Mouse (Mus musculus): Measurements from ENCODE around the gene Htr6. TPM values are rescaled to one million over a fixed set of nuclear protein-coding genes. Genes with fewer than 3 reads are reported as not detected.

Gene Htr6
- polyA plus RNA-seq, 1 experiment from 2014 or later, result 0.15 TPM

DNA sequence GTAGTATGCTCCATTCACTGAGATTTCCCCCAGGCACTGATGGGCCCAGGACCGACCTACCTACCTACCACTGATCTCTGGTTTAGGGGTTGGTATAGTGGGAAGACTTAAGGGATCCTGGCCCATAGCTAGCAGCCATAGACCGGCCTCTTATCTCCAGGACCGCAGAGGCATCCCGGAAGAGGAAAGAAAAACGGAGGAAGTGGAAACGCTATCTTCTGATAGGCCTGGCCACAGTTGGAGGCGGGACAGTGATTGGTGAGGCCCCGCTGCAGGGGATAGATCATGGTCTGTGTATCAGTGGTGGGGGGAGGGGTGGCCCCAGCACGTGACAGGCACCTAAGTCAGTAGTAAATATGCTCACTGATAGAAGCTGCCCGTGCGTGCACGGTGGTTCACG lies 56.0 kb downstream of the Htr6 start:
- no peaks in the 10 kb centered on the region; the same call in 1 of the 2 replicates for H3K9me3 ChIP-seq
- WGBS, result 62% methylated on average over 13 of the region's 13 CpGs

DNA sequence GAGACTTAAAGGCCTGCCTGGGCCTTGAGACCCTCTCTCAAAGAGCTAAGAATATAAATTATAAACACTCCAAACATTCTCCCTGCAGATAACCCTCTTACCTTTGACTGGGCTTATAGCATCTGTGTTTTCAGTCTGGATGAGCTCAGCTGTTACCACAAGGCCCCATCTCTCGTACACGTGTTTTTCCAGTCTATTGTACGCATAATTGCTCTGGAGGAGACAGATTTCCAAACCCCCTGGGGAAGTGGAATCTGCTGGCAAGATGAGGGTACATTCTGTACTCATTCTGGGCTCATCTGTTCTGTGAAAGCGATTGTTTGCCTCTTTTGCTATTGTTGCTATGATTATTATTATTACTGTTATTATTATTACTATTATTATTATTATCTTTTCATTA lies 56.4 kb downstream of the Htr6 start:
- Histone ChIP-seq H3K36me3 (no peaks in the 10 kb centered on the region), H3K27ac (no peak overlapping the region), H3K27me3 (no peaks in the 10 kb centered on the region), H3K4me1 (no peaks in the 10 kb centered on the region), H3K4me3 (no peak overlapping the region), H3K4me2 (no peak overlapping the region), H3K9me3 (no peaks in the 10 kb centered on the region; the same call in 1 of the 2 replicates), H3K9ac (no peak overlapping the region)
- WGBS, result 71% methylated on average over 4 of the region's 4 CpGs
- no peak for ATAC-seq (ENCODE audit: insufficient number of reproducible peaks, low FRiP score, low TSS enrichment, low read depth)

More for the DNA sequence above, 56.0 kb downstream of the Htr6 start:
- no peak overlapping the region for H3K9ac ChIP-seq
- H3K36me3 ChIP-seq, result no peaks in the 10 kb centered on the region
- ATAC-seq (ENCODE audit: insufficient number of reproducible peaks, low FRiP score, low TSS enrichment, low read depth), result no peak
- H3K27ac ChIP-seq, result no peak overlapping the region
- H3K4me2 ChIP-seq, result no peak overlapping the region
- no peak overlapping the region for H3K4me3 ChIP-seq
- H3K4me1 ChIP-seq, result no peaks in the 10 kb centered on the region
- no peaks in the 10 kb centered on the region for H3K27me3 ChIP-seq

DNA sequence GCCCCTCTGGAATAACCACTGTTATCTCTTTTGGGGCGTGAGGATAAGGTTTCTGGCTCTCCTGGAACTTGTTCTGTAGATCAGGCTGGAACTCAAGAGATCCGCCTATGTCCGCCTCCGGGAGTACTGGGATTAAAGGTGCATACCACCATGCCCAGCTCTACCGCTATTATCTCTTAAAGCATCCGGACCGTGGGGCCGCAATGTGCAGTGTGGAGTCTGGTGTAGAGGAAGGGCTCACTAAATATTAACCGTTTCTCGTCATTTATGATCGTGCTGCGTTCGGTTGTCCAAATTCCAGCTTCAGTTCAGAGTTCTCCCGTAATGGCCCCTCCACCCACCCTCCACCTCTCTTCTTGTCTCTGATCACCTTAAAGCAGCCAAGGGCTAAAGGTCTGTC lies 57.0 kb downstream of the Htr6 start:
- Histone ChIP-seq H3K27ac (no peak overlapping the region), H3K4me1 (no peaks in the 10 kb centered on the region), H3K9me3 (no peaks in the 10 kb centered on the region; the same call in 1 of the 2 replicates), H3K27me3 (no peaks in the 10 kb centered on the region), H3K9ac (no peak overlapping the region), H3K36me3 (no peaks in the 10 kb centered on the region), H3K4me3 (no peak overlapping the region), H3K4me2 (no peak overlapping the region)
- WGBS, result 80% methylated on average over 14 of the region's 14 CpGs
- ATAC-seq (ENCODE audit: insufficient number of reproducible peaks, low FRiP score, low TSS enrichment, low read depth), result no peak

DNA sequence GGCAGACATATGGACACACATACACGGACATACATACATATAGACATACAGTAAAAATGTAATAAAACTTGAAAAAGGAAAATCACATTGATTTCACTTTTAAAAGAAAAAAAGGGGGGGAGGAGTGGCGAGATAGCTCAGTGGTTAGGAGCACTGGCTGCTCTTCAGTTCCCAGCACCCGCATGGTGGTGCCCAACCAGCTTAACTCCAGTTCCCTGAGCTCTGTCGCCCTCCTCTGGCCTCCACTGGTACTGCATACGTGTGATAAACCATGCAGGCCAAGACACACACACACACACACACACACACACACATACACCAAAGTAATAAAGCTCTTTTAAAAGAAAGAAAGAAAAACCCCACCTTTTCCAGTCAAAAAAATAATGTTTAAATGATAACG lies 60.6 kb downstream of the Htr6 start:
- Histone ChIP-seq H3K4me2 (no peak overlapping the region), H3K27ac (no peak overlapping the region), H3K9ac (no peak overlapping the region), H3K36me3 (no peaks in the 10 kb centered on the region), H3K4me3 (no peak overlapping the region), H3K27me3 (no peaks in the 10 kb centered on the region), H3K4me1 (no peaks in the 10 kb centered on the region), H3K9me3 (no peaks in the 10 kb centered on the region; the same call in 1 of the 2 replicates)
- WGBS, result 82% methylated on average over 6 of the region's 6 CpGs
- no peak for ATAC-seq (ENCODE audit: insufficient number of reproducible peaks, low FRiP score, low TSS enrichment, low read depth)

DNA sequence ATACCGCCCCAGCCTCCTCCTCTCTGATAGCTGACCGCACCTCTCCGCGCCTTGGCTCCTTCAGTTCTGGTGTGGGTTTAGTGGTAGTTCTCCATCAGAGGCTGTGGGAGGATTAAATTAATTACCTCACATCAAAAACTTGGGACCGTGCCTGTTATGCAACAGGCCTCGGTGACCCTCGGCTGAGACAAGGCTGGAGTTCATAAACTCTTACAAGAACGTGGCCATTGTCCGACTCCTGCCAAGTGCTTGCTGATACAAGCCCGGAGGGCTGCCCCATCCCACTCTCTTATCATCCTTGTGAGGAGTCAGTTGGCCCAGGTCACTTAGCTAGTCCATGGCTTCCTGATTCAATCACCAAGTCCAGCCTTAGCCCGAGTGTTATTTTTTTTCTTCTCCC lies 62.1 kb downstream of the Htr6 start:
- no peak overlapping the region for H3K27ac ChIP-seq
- H3K4me1 ChIP-seq, result no peaks in the 10 kb centered on the region
- no peak overlapping the region for H3K4me2 ChIP-seq
- H3K36me3 ChIP-seq, result no peaks in the 10 kb centered on the region
- WGBS, result 84% methylated on average over 11 of the region's 11 CpGs
- H3K4me3 ChIP-seq, result no peak overlapping the region
- no peaks in the 10 kb centered on the region; the same call in 1 of the 2 replicates for H3K9me3 ChIP-seq
- ATAC-seq (ENCODE audit: insufficient number of reproducible peaks, low FRiP score, low TSS enrichment, low read depth), result no peak
- H3K9ac ChIP-seq, result no peak overlapping the region
- H3K27me3 ChIP-seq, result no peaks in the 10 kb centered on the region

DNA sequence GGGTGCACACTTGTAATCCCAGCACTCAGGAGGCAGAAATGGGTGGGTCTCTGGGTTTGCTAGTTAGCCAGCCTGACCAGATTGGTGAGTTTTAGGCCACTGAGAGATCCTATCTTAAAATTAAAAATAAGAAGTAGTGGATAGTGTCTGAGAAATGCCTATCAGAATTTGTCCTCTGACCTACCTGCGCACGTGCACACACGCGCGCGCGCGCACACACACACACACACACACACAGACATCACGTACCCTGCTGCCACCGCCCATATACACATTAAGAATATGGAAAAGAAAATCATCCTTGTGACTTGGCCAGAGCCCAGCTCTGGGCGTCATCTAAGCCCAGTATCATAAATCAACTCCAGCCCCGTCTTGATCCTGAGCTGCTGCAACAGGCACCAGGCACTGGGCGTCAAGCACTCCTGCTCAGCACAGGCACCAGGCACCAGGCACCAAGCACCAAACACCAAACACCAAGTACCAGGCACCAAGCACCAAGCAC lies 64.1 kb downstream of the Htr6 start:
- no peak overlapping the region for H3K4me3 ChIP-seq
- H3K36me3 ChIP-seq, result no peaks in the 10 kb centered on the region
- no peaks in the 10 kb centered on the region for H3K27me3 ChIP-seq
- H3K9ac ChIP-seq, result no peak overlapping the region
- no peak overlapping the region for H3K27ac ChIP-seq
- H3K4me2 ChIP-seq, result no peak overlapping the region
- H3K9me3 ChIP-seq, result no peaks in the 10 kb centered on the region; the same call in 1 of the 2 replicates
- 80% methylated on average over 13 of the region's 13 CpGs for WGBS
- ATAC-seq (ENCODE audit: insufficient number of reproducible peaks, low FRiP score, low TSS enrichment, low read depth), result no peak
- H3K4me1 ChIP-seq, result no peaks in the 10 kb centered on the region

Other genes starting within 250 kb of the Htr6 start
- gene Pla2g5, start 212.1 kb downstream of the Htr6 start, polyA plus RNA-seq (2015; fragmentation: Nextera tagmentation; extraction: Ambion mirVana), result 1.3 and 1.7 TPM in 2 replicates
- not detected in 2 replicates for gene Gm13030, start 201.6 kb downstream of the Htr6 start, polyA plus RNA-seq (2015; fragmentation: Nextera tagmentation; extraction: Ambion mirVana)
- not detected in 2 replicates for gene Pla2g2e, start 197.6 kb downstream of the Htr6 start, polyA plus RNA-seq (2015; fragmentation: Nextera tagmentation; extraction: Ambion mirVana)
- 2.6 and 2.8 TPM in 2 replicates for gene Otud3, start 161.6 kb downstream of the Htr6 start, polyA plus RNA-seq (2015; fragmentation: Nextera tagmentation; extraction: Ambion mirVana)
- gene Rnf186, start 108.5 kb downstream of the Htr6 start, polyA plus RNA-seq (2015; fragmentation: Nextera tagmentation; extraction: Ambion mirVana), result 0.19 and 0.32 TPM in 2 replicates
- gene Tmco4, start 102.7 kb downstream of the Htr6 start, polyA plus RNA-seq (2015; fragmentation: Nextera tagmentation; extraction: Ambion mirVana), result 5.3 and 5.5 TPM in 2 replicates
- 148 and 155 TPM in 2 replicates for gene Nbl1, start 17.4 kb upstream of the Htr6 start, polyA plus RNA-seq (2015; fragmentation: Nextera tagmentation; extraction: Ambion mirVana)
- gene Minos1, start 55.5 kb upstream of the Htr6 start, polyA plus RNA-seq (2015; fragmentation: Nextera tagmentation; extraction: Ambion mirVana), result 428 and 467 TPM in 2 replicates
- gene Capzb, start 117.3 kb upstream of the Htr6 start, polyA plus RNA-seq (2015; fragmentation: Nextera tagmentation; extraction: Ambion mirVana), result 399 and 425 TPM in 2 replicates
- gene Pqlc2, start 235.1 kb upstream of the Htr6 start, polyA plus RNA-seq (2015; fragmentation: Nextera tagmentation; extraction: Ambion mirVana), result 16.7 and 18.2 TPM in 2 replicates
- gene Akr7a5, start 235.2 kb upstream of the Htr6 start, polyA plus RNA-seq (2015; fragmentation: Nextera tagmentation; extraction: Ambion mirVana), result 82.9 and 85.8 TPM in 2 replicates

Data from limb, embryonic 15.5 days (tissue).